Mouse (Mus musculus): ENCODE measurements around the gene Rreb1.

The Rreb1 gene

DNA sequence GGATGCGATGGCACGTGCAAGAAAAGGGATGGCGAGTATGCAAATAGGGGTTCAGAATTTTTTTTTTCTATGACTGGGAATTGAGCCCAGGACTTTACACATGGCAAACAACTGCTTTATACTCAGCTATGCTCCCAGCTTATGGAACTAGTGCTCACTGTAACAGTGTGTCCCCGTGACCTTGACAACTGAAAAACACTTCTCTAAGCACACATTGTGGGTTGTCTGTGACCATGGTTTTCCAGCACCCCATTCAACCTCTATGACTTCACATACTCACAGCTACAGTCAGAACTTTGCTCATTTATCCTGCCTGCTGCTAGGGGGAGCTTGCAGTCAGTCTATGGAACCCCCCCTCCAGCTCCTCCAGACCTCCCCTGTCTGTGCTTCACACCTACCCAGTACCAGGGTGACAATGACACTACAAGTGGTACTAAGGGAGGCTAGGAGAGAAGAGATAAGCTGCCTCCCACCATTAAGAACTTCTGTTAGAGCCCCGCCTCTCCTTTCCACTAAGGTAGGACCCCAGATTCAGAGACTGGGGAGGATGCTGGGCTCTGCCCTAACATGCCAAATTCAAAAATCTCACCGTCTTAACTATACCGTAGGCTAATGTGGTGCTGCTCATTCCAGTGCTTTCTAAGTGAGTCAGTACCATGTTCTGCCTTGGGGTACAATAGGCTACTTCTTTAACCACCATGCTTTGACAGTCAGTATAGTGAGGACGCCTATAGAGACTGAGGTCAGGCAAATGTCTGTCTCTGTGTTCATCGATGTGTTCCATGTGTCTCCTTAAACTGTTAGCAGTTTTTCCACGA, 145.7 kb downstream of the Rreb1 start:
- no peak for DNase-seq

DNA sequence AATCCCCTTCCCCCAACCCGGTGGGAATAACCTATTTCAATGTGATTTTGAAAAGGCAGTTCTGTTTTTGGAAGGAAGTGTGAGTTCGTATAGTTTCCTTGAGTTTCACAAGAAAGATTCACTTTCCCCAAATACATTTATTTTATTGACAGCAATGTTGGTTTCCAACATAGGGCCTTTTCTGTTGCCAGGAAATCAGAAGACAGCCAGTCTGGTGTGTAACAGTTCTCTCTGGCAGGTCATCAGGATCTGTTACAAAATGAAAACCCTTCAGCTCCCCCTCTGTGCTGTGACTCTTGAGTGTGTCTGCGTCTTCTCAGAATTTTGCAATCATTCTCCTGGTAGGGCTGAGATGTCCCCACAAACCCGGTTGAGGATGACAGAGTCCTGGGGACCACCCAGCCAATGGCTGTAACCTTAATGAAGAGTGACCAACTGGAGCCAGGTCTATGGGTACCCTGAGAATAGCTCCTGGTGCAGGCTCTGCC, 146.3 kb downstream of the Rreb1 start:
- no peak for DNase-seq

DNA sequence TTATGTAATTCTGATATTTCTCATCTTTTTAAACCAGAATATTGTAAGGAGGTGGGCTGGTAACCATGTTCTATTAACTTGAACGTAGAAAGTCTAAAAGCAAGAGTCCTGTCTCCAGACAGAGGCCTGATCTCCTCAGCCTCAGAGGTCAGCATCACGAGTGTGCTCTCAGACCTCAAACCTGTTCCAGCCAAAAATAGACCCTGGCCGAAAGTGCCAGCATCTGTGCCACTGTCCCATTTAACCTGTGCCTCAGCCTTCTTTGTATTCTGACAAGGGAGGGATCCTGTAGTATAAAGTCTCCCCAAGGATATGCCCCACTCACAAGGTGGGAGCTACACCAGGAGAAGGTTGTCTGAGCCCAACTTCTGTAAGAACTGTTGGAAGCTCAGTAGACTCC, 148.2 kb downstream of the Rreb1 start:
- DNase-seq, result no peak

DNA sequence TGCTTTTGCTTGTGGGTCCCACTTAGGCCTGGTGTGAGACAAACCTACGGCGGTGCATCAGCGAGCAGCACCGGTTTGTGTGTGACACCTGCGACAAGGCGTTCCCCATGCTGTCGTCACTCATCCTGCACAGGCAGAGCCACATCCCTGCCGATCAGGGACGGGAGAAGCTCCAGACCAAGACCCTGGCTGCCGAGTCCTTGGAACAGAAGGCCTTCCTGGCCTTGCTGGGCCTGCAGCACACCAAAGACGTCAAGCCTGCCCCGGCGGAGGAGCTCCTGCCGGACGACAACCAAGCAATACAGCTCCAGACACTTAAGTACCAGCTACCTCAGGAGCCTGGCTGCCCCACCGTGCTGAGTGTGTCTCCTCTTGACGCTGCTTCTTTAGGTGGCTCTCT, 151.3 kb downstream of the Rreb1 start:
- no peak for DNase-seq

DNA sequence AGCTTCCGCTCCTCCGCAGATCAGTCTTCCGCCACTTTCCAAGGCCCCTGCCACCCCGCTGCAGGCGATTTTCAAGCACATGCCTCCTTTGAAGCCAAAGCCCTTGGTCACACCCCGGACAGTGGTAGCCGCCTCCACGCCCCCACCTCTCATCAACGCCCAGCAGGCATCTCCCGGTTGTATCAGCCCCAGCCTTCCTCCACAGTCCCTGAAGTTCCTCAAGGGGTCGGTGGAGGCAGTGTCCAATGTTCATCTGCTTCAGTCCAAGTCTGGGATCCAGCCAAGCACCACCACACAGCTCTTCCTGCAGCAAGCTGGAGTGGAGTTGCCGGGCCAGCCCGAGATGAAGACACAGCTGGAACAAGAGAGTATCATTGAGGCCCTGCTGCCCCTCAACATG, 151.9 kb downstream of the Rreb1 start:
- no peak for DNase-seq

DNA sequence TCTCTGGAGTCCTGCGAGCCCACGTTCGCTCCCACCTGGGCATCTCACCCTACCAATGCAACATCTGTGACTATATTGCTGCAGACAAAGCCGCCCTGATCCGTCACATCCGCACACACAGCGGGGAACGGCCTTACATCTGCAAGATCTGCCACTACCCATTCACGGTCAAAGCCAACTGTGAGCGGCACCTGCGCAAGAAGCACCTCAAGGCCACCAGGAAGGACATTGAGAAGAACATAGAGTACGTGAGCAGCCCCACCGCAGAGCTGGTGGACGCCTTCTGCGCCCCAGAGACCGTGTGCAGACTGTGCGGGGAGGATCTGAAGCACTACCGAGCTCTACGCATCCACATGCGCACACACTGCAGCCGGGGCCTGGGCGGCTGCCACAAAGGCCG, 152.4 kb downstream of the Rreb1 start:
- DNase-seq, result no peak

DNA sequence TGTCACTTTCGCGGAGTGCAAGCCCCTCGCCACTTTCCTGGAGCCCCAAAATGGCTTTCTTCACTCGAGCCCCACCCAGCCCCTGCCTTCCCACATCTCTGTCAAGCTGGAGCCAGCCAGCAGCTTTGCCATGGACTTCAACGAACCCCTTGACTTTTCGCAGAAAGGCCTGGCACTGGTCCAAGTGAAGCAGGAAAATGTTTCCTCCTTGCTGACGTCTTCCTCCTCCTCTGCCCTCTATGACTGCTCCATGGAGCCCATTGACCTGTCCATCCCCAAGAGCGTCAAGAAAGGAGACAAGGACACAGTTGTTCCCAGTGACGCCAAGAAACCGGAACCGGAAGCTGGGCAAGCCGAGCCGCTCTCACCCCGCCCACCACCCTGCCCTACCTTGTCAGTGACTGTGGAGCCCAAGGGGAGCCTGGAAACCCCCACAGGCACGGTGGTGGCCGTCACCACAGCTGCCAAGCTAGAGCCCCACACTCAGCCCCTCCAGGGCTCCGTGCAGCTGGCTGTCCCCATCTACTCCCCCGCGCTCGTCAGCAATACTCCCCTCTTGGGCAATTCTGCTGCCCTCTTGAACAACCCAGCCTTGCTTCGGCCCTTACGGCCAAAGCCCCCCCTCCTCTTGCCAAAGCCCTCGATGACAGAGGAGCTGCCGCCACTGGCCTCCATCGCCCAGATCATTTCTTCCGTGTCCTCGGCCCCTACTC, 153.2 kb downstream of the Rreb1 start:
- no peak for DNase-seq

DNA sequence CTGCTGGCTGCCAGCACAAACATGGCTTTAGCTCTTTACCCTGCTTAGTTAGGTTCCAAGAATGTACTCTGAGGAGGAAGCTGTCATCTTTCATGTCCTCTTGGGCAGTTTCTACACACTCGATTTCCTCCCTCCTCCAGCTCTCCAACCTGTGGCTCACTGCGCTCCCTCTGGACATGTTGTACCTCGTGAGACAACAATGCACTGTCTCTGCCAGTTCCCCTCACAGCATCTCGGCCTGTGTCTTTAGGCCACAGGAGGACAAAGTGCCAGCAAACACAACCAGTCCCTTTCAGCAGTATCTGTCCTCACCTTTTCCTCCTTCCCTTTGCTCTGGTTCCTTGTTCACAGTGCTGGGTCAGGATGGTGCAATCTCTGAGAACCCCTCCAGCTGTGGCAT, 155.9 kb downstream of the Rreb1 start:
- DNase-seq, result no peak

DNA sequence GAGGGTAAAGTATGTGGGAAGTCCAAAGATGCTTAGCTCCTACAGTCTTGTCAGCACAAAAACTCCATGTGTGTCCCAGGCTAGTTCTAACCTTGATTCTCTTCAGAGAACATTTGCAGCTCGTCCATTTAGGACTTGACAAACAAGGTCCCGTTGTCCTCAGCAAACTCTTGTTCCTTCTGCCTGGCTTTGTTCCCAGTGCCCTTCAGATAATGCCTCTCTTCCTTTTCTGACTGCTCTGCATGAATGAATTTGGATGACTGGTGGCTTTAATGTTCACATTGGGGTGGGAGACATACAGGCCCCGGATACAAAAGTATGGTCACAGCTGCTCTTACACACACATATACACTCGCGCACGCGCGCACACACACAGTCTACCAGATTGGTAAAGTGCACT, 156.7 kb downstream of the Rreb1 start:
- no peak for DNase-seq

DNA sequence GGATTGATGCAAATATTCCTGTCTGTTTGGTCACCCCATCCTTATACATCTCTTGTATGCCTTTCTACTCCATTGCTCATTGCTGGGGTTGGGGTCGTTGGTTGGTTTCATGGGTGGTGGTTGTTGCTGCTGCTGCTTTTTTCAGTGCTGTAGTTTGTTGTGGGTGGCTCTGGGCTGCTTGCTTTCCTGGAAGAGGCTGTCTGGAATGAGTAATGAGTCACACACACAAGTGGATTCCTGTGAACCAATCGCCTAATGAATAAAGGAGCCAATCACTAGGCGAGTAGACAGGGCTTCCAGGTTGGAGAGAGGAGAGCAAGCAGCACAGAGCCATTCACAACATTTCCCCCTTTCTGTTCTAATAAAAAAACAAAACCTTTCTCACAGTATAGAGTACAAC, 158.2 kb downstream of the Rreb1 start:
- no peak for DNase-seq

DNA sequence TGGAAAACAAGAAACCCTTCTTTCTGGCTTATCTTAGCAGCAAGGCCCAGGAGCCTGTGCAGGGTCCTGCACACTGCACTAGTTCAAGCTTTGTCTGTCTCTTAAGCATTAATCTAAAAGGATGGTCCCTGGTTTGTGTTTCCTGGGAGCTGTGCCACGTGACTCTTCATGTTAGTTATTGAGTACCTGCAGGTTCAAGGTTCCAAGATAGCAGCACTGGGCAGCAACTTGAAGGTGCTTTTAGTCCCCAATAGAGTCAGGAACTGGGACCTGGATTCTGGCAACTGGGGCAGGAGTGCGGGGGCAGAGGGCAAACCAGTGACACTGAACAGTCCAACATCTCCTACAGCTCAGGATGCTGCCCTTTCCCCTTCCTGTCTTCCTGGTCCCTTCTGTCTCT, 162.0 kb downstream of the Rreb1 start:
- DNase-seq, result peak; percentile 81

DNA sequence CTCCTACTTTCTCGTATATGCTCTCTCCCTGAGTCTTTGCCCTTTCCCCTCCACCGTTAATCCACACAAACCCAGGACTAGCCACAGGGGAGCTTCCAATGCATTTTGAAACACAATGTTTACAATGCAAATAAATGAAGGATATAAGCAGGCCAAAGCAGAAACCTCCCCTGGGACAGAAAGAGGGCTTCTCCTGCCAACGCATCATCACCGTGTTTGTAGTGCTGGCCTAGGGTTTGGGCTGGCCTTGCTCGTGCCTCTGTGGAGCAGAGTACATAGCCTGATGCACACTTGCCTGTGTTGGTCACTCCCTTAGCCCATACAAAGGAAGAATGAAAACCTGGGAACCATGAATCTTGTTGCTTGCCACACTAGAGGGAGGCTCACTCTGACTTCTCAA, 162.4 kb downstream of the Rreb1 start:
- no peak for DNase-seq

DNA sequence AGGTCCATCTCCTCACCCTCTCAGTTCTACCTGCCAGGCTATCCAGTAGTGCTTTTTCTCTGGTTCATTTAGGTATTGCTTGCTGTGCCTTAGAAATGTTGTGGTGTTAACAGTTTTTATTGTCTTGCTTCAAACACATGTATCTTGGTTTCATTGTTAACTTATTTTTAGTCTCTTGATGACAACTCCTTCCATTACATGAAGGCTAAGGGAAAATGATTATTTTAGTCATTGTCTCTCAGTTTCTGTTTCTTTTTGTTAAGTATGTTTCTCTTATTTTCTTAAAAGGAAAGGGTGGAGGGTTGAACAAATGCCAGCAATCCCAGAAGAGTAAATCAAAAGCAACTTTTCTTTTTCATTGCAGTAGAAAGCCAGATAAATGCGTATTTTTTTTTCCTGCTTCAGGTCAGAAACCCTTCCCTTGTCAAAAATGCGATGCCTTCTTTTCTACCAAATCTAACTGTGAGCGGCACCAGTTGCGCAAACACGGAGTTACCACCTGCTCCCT, 163.0 kb downstream of the Rreb1 start:
- DNase-seq, result no peak

DNA sequence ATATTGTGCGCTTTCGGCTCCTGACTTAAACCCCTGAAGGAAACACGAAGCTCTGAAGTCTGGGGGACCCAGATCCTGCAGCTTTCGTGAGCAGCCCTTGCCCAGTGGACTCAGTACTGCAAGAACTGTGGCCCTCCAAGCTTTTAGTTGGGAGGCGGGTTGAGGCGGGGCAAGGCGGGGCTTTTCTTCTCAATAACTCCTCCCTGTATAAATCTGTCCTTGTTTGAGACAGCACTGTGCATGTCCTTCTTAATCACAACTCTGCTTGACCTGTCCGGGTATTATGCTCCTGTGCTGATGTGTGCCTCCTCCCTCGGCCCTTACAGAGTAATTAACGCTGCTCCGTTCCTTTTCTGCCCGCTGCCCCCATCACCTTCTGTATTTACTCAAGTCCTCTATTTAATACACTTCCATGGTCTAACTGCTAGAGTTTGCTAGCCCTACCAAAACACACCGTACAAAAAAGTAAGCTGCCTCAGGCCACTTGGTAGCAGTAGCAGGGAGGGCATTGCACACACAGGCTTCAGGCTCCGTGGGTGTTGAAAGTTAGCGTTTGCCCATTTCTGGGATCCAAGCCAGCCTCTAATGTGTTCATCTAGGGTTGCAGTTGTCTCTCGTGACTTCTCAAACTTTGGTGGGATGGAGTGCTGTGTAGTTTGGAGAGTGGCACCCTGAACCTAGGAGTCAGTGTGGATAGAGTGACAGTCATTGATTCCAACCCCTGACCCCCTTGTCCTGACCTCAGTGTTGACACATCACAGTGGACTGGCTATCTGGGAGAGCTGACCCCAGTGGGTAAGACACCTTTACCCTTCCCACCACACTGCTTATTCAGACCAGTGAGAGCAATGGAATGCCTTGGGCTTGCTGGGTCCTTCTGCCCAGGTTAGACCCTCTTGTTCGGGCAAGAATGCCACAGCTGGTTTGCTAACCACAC, 164.0 kb downstream of the Rreb1 start:
- peak; percentile 67 for DNase-seq

DNA sequence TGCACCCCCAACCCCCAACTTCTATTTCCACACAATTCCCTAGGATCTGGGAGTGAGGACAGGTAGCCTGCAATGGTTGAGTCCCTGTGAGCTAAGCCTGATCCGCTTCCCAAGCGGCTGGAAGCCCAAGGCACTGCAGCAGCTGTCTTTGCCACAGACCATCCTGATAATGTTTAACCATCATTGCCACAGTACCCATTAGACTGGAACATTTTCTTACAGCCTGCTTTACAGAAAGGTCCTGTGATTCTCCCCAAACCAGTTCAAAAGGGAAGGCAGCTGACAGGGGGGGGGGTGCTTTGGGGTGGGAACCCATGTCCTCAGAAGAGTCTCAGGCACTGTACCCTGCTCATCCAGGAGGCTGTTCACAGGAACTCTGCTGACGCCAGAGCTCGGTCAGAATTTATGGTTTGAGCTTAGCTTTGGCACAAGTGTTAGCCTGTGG, 164.7 kb downstream of the Rreb1 start:
- DNase-seq, result peak; percentile 73

DNA sequence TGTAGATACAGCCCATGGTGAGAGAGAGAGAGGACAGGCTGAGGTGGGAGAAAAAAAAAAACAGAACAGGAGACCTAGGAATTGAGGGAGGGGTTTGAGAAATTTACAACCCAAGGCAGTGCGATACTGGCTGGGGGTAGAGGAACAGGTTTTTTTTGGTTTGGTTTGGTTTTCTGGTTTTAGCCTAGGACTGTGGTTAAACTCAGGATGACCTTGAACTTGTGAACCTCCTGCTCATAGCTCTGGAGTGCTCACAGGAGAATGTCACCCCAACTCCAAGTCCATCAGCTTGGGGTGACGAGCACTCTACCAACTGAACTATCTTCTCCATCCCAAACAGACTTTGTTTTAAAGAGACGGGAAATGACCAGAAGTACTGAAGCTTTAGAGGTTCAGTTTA, 165.3 kb downstream of the Rreb1 start:
- no peak for DNase-seq

DNA sequence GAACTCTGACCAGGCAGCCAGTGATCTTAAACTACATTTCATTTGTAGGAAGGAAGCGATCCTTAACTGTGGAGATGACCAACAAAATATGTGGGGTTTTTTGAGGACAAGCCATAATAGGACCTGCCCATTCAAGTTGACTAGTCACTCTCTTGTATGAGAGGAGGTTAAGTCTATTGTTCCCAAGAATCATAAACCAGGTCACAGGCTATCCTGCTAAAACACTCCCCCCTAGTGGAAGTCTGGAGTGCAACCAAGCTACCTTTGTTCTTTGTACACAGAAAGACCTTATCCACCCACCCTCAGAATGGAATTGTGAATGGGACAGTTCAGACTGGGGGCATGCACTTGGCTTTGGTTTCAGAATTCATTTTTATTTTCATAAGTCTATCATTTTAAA, 166.1 kb downstream of the Rreb1 start:
- DNase-seq, result peak; percentile 71

DNA sequence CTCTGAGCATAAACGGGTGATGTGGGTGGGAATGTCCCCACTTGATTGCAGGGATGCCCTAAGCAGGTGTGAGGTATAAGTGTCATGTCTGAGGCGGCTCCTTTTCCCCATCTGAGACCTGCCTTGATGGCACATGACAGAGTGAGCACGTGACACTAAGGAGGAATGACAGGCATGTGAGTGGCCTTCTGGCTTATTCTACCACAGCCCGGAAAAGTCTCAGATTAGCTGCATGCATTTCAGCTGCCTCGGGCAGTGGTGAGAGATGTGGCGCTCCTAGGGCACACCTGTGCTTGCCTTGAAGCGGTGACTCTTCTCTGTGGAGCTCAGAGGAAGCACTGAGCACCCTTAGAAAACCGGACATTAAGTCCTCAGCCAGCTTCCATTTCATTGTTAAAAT, 167.2 kb downstream of the Rreb1 start:
- no peak for DNase-seq

DNA sequence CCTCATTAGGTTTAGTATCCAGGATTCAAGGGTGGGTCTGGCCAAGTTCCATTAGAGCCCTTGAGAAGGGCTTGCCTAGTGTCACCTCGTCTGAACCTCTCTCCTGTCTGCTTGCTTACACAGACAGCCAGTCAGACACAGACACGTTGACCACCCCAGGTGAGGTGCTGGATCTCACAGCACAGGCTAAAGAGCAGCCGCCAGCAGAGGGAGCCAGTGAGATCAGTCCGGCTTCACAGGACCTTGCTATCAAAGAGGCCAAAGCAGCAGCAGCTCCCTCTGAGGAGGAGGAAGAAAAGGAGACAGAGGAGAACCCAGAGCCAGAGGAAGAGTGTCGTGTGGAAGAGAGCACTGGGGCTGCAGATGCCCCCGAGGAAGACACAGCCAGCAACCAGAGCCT, 168.5 kb downstream of the Rreb1 start:
- peak; percentile 81 for DNase-seq

DNA sequence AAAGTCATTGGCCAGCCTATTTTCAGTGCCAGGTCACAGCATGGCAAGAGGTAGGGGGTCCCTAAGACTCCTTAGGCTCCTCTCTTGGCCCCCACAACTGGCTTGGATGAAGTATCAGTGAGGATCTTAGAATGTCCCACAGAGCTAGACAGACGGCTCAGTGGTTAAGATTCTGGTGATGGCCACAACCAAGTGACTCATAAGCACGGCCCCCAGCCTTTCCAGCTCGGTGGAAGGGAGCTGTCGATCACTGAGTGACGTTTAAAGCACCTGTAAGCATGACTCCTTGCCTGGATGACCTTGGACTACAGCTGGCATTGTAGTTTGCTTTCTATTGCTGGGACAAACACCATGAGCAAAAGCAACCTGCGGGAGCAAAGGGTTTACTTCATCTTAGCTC, 174.8 kb downstream of the Rreb1 start:
- no peak for DNase-seq

DNA sequence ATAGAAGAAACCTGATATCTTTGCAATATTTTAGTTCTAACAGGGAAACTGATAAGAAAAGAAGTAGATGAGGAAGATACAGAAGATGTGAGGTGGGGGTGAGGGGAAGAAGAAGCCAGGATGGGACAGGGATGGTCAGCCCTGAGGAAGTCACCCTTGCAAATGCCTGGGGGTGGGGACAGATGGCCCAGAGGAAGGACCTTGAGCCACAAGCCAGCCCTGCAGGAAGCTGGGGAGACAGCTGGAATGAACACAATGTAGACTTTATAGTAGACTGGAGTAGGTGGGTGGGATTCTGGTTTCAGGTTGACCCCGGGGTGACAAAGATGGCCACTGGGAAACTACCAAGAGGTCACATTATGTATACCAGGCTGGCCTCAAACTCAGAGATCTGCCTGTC, 176.1 kb downstream of the Rreb1 start:
- no peak for DNase-seq

DNA sequence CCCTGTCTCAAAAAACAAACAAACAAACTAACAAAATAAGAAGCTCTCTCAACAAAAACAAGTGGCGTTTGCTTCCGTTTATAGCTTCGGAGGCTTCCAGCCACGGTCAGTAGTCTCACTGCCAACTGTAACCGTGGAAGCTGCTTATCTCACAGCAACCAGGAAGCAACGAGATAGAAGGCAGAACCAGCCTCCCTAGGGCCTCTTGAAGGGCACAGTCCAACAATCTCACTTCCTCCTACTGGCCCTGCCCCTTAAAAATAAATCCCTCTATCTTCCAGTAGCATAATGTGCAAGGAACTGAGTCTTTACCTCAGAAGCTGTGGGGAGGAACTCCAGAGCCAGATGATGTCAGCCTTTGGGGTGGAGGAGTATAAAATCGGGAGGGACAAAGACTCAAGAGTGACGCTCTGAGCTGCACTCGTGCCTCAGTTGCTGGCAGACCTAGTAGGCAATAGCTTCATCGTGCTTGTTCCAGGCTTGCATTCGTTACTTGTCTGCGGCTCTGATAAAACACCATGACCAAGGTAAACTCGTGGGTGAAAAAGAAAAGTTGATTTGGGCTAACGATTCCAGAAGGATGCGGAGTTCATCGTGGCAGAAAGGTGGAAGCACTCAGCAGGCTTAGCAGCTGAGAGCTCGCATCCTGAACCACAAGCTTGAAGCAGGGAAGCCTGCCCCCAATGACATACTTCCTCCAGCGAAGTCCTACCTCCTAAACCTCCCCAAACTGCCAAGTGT, 180.5 kb downstream of the Rreb1 start:
- no peak for DNase-seq

All from kidney, adult 11 months (tissue).